Mouse (Mus musculus) neural tube, embryonic 14.5 days (tissue): ENCODE measurements around the gene Usp30. TPM values are rescaled to one million over a fixed set of nuclear protein-coding genes. Genes with fewer than 3 reads are reported as not detected.

Experiments used
- ATAC-seq: fragments of 200-750 bp; cut with Nextera tagmentation; 2 replicates; pipeline ENCODE4 v1.8.0; 2017; ENCODE audit warnings: low read depth, mild to moderate bottlenecking, moderate TSS enrichment, moderate library complexity
- H3K27ac ChIP-seq: fragments of 300-500 bp; sonication (generic); 2 replicates; pipeline ENCODE4 v1.5.1; 2014; ENCODE audit warnings: low read depth, mild to moderate bottlenecking, control low read depth, low read length, moderate library complexity, mixed read lengths
- H3K27me3 ChIP-seq: fragments of 300-500 bp; sonication (generic); 2 replicates; pipeline ENCODE4 v1.6.1; 2014; ENCODE audit warnings: low read length; ENCODE audit not compliant: control insufficient read depth, insufficient read depth
- H3K36me3 ChIP-seq: fragments of 300-500 bp; sonication (generic); 2 replicates; pipeline ENCODE4 v1.6.1; 2014; ENCODE audit warnings: low read length, mixed read lengths; ENCODE audit not compliant: control insufficient read depth, insufficient read depth
- H3K4me1 ChIP-seq: fragments of 300-500 bp; sonication (generic); 2 replicates; pipeline ENCODE4 v1.6.1; 2014; ENCODE audit warnings: low read length; ENCODE audit not compliant: control insufficient read depth, insufficient read depth
- H3K4me2 ChIP-seq: fragments of 300-500 bp; sonication (generic); 2 replicates; pipeline ENCODE4 v1.6.1; 2014; ENCODE audit warnings: mild to moderate bottlenecking, low read depth, low read length, control low read depth
- H3K4me3 ChIP-seq: fragments of 300-500 bp; sonication (generic); 2 replicates; pipeline ENCODE4 v1.5.1; 2014; ENCODE audit warnings: low read depth, low read length, control low read depth, mixed read lengths
- H3K9ac ChIP-seq: fragments of 300-500 bp; sonication (generic); replicated peaks from 2 replicates; pipeline ENCODE4 v1.6.1; 2014; ENCODE audit warnings: low read depth, mild to moderate bottlenecking, control low read depth, low read length, mixed read lengths
- H3K9me3 ChIP-seq: fragments of 300-500 bp; sonication (generic); 2 replicates; pipeline ENCODE4 v1.6.1; 2016; ENCODE audit warnings: low read length; ENCODE audit not compliant: control insufficient read depth
- WGBS: fragments of 180-500 bp; shearing (Covaris S2); extraction: QIAGEN DNeasy Blood & Tissue Kit; methylation state at CpG from one replicate; pipeline ENCODE4 v1.1.7; 2014; 5-methylcytosine and 5-hydroxymethylcytosine counted together
- polyA plus RNA-seq: library from polyadenylated mRNA; unstranded; fragments of >200 nt; fragmentation: Nextera tagmentation; extraction: Ambion mirVana; gene quantifications from 2 replicates; pipeline ENCODE4 v1.2.1, GENCODE M21; 2014

The Usp30 gene
- polyA plus RNA-seq, 1 experiment from 2014 or later, result 16.9 TPM

DNA sequence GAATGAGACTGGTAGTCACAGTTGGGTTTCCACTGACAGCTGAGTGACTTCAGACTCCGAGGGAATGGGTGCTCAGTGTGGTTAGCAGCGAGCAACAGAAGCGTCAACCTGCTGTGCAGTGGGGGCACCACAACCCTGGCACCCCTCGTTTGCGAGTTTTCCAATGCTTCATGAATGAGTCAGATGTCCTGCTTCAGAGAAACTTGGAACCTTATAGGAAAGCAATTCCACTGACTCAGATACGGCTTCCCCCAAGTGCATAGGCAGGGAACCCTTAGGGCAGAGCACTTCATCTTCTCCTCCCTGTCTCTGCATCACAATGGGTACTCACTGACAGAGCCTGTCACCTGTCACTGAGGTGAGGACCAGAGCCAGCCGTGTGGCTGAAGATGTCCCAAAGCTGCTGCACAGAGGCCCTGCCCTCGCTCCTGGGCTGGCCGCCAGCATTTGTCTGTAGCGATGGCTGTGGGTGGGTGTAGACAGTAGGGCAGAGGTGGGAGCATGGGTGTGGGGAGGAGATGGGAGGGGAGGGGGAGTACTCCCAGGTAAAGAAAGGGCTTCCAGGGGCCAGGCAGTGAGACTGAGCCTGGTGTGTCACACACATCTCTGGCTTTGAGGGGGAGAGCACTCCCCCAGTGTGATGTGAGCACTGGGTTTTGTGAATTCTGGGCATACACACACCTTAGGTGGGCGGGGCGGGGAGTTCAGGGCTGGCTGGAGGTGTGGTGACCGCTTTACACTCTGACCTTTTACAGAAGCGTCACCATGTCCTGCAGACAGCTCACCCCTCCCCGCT lies 72.4 kb downstream of the Usp30 start:
- 81% methylated on average over 15 of the region's 15 CpGs for WGBS
- no peak for ATAC-seq
- Histone ChIP-seq H3K9ac (no peak overlapping the region), H3K4me2 (no peak overlapping the region), H3K36me3 (no peaks in the 10 kb centered on the region), H3K9me3 (no peaks in the 10 kb centered on the region), H3K27ac (peak overlapping the region; percentile 55; the same call in 1 of the 2 replicates), H3K4me3 (no peak overlapping the region), H3K27me3 (no peaks in the 10 kb centered on the region), H3K4me1 (peaks cover 12% of the 10 kb centered on the region)

DNA sequence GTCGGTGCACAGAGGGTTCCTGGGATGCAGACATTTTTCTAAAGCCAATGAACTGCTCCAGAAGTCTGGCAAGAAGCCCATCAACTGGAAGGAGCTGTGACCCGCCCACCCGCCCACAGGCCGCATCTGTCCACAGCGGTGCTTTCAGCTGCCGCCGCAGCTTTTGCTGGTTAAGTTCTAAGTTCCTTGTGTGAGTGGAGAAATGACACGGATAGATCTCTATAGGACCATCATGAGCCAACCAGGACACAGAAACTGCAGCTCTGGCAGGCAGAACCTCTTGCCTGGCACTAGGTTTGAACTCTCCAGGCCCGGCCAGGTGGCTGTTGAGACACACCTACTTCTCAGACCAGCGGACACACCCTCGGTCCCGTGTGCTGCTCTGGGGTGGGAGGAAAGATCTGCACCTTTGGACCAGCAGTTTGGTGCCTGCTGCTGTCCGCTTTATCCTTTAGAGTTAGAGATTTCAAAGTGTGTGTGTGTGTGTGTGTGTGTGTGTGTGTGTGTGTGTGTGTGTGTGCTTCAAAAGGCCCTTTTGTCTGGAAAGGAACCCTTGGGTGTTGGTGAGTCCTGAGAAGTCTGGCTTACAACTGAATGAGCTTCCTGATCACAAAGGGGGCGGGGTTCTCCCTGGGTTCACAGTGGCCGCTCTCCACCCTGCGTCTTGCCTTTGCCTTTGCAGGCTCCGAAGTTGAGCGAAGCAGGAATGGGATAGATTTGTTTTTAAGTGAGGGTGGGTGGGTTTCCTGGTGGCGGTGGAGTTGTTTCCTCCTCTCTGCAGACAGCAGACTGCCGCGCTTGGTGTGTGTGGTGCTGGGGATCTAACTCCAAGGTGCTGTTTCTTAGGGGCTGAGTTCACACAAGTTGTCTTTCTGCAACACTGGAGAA lies 73.3 kb downstream of the Usp30 start:
- Histone ChIP-seq H3K4me2 (peak overlapping the region; percentile 14; the same call in 1 of the 2 replicates), H3K27ac (peak overlapping the region; percentile 71), H3K4me1 (peaks cover 12% of the 10 kb centered on the region), H3K36me3 (no peaks in the 10 kb centered on the region), H3K4me3 (no peak overlapping the region), H3K27me3 (no peaks in the 10 kb centered on the region), H3K9ac (no peak overlapping the region), H3K9me3 (no peaks in the 10 kb centered on the region)
- ATAC-seq, result peak; percentile 64; the same call in 1 of the 2 replicates
- 52% methylated on average over 21 of the region's 21 CpGs for WGBS

DNA sequence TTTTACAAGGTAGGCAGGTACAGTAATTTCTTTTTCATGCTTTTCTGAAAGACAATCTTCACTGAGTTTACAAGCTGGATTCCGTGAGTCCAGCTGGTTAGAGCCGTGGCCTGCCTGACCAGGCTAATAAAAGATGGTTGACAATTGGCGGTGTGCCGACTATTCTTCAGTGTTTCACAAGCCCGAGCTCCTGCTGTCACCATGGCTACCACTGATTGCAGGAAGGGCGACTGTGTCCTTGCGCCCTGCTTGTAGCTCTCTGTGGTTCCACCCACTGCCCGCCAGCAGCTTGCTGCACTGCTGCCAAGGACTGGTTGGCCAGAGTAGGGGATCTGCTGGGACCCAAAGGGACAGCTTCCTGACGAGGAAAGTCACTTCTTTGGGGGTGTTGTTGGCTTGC lies 73.9 kb downstream of the Usp30 start:
- Histone ChIP-seq H3K27ac (peak overlapping the region; percentile 71), H3K27me3 (no peaks in the 10 kb centered on the region), H3K36me3 (no peaks in the 10 kb centered on the region), H3K4me3 (no peak overlapping the region), H3K9ac (no peak overlapping the region), H3K4me1 (peaks cover 12% of the 10 kb centered on the region), H3K4me2 (peak overlapping the region; percentile 14; the same call in 1 of the 2 replicates), H3K9me3 (no peaks in the 10 kb centered on the region)
- 4% methylated on average over 9 of the region's 9 CpGs for WGBS
- ATAC-seq, result peak; percentile 86

DNA sequence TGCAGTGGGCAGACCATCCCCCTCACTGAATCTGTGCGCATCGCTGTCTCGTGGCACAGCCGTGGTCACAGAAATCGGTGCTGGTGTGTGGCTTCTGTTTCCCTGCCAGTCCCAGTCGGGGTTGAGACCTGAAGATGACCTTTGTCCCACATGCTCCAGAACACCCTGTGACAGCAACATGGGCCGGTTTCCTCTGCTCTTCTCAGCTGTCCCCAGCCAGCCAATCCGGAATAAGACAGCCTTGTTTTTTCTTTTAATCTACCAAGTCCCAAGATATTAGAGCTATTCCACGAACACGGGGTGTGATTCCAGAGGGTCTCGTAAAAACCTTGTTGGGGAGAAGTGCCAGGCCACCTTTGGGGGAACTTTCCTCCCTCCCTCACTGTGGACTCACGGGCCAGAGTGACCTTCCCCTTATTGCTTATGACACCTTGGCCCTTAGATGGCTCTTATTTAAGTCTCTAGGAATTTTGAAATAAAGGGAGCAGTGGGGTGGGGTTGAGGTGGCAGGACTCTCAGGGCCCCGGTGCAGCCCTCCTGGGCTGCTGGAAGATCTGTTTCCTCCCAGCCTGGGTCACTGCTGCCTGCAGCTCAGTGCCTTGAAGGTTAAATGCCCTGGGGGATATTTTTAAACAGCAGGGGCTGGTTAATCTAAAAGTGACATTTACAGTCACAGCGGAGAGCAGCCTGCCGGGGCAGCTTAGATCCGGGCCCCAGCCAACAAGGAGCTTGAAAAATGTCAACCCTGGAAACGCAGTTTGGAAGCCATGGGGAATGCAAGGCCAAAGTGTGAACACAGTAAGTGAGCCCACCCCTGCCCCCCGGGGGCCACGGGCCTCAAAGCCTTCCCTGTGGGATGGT lies 81.0 kb downstream of the Usp30 start, which contains the start of gene Acacb:
Acacb (plus strand) TSS at position 508 of the 861 bp plus-strand sequence.
- no peak within 1 kb of the TSS for H3K9ac ChIP-seq
- H3K4me2 ChIP-seq, result no peak within 1 kb of the TSS
- H3K9me3 ChIP-seq, result no peaks in the 10 kb centered on the region
- WGBS, result 46% methylated on average over 19 of the region's 19 CpGs
- H3K4me3 ChIP-seq, result no peak within 1 kb of the TSS
- no peaks in the 10 kb centered on the region for H3K36me3 ChIP-seq
- H3K27ac ChIP-seq, result no peak within 1 kb of the TSS
- H3K27me3 ChIP-seq, result no peaks in the 10 kb centered on the region
- H3K4me1 ChIP-seq, result 0 out of 2 replicates have a peak, but pooled peaks cover 4% of the 10 kb centered on the region
- no peak for ATAC-seq

DNA sequence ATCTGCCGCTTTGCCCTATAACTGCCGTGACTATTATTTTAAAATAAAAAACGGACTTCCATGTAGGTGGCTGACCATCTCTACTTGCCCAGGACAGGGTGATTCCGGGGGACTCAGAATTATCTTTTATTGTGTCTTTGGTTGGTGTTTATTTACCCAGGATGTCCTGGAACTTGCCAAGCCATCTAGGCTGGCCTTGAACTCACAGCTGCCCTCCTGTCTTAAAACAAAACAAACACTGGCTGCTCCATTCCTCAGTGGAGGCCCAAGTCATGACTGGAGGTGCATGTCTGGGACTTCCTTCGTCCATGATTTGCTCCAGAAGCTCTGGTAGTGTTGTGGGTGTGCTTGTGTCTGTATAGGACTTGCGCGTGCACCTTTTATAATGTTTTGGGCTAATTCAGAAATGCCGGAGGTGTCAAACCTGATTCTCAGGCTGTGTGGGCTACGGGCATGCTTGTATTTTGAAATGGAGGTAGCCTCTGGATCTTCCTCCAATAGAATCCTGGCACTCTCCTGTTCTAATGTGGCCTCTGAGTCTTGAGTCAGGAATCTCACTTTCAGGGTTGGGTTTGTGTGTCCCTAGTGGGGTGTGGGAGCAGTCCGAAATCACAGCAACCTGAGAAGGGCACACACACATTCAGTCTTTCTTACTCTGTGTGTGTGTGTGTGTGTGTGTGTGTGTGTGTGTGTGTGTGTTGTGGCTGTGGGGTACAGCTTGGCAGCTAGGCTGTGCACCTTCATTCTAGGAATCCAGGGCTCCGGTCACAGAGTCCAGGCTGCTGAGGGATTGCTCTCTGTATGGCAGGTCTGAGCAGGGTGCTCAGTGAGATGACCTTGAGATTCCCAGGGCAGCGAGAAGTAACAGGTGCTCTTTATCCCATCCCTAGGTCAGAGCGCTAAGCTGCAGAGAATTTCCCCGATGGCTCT lies 82.0 kb downstream of the Usp30 start:
- H3K4me1 ChIP-seq, result 0 out of 2 replicates have a peak, but pooled peaks cover 4% of the 10 kb centered on the region
- H3K36me3 ChIP-seq, result no peaks in the 10 kb centered on the region
- no peaks in the 10 kb centered on the region for H3K27me3 ChIP-seq
- ATAC-seq, result no peak
- no peak overlapping the region for H3K4me2 ChIP-seq
- no peak overlapping the region for H3K9ac ChIP-seq
- no peaks in the 10 kb centered on the region for H3K9me3 ChIP-seq
- 84% methylated on average over 14 of the region's 14 CpGs for WGBS
- no peak overlapping the region for H3K4me3 ChIP-seq
- no peak overlapping the region for H3K27ac ChIP-seq

DNA sequence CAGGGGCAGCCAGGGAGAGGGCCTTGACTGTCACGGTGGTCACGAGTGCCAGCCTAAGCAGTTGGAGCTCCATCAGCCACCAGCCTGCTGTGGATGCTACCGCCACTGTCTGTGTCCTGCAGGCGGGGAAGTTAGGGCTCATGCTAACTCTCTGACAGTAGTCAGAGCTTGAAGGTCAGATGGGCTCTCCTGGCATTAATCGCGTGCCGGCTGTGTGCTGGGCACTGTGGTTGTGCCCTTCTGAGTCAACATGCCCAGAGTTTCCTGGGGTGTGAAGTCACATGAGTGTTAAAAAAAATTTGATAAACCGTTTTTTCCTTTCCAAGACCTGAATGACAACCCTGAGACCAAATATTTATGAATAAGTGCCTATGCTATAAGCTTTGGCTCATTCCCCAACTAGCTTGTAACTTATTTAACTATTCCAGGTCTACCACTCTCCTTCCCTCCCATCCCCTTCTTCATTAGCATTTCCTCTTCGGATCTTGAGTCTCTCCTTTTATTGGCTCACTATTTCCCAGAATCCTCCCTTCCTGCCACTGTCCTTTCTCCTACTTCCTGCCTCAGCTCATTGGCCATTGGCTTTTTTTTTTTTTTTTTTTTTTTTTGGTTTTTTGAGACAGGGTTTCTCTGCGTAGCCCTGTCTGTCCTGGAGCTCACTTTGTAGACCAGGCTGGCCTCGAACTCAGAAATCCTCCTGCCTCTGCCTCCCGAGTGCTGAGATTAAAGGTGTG lies 87.3 kb downstream of the Usp30 start:
- H3K27me3 ChIP-seq, result no peaks in the 10 kb centered on the region
- WGBS, result 84% methylated on average over 12 of the region's 12 CpGs

DNA sequence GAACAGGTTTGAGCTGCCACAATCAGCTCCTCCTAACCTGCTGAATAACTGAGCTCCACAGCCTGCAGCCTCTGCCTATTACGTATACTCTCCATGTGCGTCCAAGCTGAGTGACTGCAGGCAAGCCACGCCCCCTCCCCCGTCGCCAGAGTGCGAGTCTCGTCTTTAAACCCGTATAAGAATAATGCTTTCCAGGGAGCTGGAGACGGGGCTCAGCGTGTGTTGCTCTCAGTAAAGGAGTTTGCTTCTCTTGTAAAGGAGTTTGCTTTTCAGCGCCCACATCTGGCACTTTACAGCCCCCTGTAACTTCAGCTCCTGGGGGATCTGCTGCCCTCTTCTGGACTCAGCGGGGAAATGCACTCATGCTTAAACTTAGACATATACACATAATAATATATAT lies 88.2 kb downstream of the Usp30 start:
- Histone ChIP-seq H3K27me3 (no peaks in the 10 kb centered on the region; the same call in 1 of the 2 replicates), H3K36me3 (no peaks in the 10 kb centered on the region), H3K9me3 (no peaks in the 10 kb centered on the region), H3K9ac (no peak overlapping the region), H3K4me1 (no peaks in the 10 kb centered on the region), H3K27ac (no peak overlapping the region), H3K4me2 (peak overlapping the region; percentile 23; the same call in 1 of the 2 replicates), H3K4me3 (peak overlapping the region; percentile 10; the same call in 1 of the 2 replicates)
- 3% methylated on average over 12 of the region's 12 CpGs for WGBS
- no peak for ATAC-seq

More for the DNA sequence above, 87.3 kb downstream of the Usp30 start:
- Histone ChIP-seq H3K4me3 (no peak overlapping the region), H3K9me3 (no peaks in the 10 kb centered on the region), H3K4me1 (no peaks in the 10 kb centered on the region), H3K4me2 (no peak overlapping the region), H3K36me3 (no peaks in the 10 kb centered on the region), H3K27ac (no peak overlapping the region), H3K9ac (no peak overlapping the region)
- no peak for ATAC-seq
